Mouse (Mus musculus) hematopoietic stem cell, adult 5-6 weeks (primary cell): ENCODE results near the gene Kirrel3. TPM values are rescaled to one million over a fixed set of nuclear protein-coding genes. Genes with fewer than 3 reads are reported as not detected.

Source experiments
- ATAC-seq, 2 experiments: fragments of 125-278 bp in 1 of 2; replicated peaks in 1 of 2; 2 replicates each; pipeline ENCODE4 v1.8.0; 2016 to 2017; ENCODE audit warnings: inconsistent platforms in 2 of 2, mild to moderate bottlenecking in 2 of 2, moderate number of reproducible peaks in 2 of 2, low read depth in 1 of 2, moderate TSS enrichment in 1 of 2; ENCODE audit not compliant: low FRiP score in 2 of 2, poor library complexity in 2 of 2, severe bottlenecking in 2 of 2, insufficient read depth in 1 of 2, low TSS enrichment in 1 of 2
- total RNA-seq: library from RNA; stranded (forward); fragments of 172-1452, 232-1000 nt; gene quantifications from 2 replicates; pipeline ENCODE4 v1.2.3, GENCODE M21; 2017

Gene Kirrel3
- total RNA-seq, 1 experiment from 2014 or later, result 0.20 TPM

DNA sequence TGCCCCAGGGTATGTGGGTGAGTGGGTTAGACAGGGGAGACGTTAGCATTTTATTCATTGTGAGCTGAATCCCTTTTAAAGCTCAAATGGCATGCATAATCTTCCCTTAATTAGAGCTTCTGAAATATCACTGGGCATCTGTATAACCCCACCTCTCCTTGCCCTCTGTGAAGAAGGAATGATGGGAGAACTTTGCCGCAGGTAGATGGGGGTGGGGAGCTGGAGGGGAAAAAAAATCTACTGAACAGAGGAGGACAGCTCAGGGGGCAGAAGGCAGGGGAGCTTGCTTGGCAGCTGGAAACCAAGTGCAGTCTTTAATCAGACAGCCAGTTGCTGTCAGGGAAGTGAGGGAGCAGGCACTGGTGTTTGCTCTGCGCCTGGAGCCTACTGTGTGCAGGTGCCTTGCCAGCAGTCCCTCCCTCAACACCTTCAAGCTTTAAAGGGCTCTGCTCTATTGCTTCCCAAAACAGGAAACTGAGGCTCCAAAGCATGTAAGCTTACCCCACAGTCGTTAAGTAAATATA is 220.7 kb downstream of the Kirrel3 start:
- no peak for ATAC-seq

DNA sequence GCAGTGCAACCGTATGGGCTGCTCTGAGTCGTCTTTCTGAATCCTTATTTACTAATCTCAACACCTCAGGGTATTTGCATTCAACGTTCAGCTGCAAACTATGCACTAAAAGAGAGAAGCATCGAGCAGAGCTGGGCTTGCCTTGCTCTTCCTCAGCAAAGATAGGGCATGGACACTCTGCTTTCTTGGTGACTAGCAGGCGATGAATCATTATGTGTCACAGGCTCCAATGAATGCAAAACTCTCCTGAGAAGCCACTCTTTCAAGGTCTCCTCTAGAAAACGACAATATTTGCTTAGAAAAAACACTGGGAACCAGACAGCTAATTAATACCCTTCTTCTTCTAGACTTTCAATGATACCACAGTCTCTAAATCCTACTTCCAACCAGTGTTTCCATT is 223.0 kb downstream of the Kirrel3 start:
- ATAC-seq, result no peak

DNA sequence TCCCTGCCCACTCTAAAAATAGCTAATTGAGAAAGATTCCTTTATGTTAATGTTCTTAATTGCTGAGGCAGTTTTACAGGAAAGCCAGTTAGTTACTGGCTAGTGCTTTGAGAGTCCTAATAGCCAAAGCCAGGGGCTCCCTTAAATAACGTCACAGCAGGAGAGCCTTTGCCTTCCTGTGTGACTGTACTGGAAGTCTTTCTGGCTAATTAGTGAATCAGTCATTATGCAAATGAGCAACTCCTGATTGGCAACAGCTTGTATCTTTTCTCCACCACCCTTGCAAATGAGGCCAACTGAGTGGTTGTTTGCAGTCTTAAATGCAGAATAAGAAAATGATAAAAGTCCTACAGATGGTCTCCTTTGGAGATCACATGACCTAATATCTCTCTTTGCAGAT is 226.3 kb downstream of the Kirrel3 start:
- ATAC-seq, result no peak

DNA sequence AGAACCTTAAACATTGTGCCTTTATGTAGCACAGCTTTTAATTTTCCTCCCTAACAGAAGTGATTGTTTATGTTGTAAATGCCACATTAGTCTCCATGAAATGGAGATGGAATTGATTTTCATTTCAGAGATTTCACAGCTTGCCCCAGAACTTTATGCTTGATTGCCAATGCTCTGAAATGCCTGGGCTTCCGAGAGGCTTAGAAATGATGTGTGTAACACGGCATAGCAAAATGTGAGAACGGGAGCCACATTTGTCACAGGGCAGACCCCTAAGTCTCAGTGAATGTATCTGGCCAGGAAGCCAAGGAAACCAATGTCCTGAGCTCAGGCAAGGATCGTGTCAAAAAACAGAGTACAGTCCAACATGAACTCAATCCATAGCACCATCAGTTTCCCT is 227.3 kb downstream of the Kirrel3 start:
- no peak for ATAC-seq

DNA sequence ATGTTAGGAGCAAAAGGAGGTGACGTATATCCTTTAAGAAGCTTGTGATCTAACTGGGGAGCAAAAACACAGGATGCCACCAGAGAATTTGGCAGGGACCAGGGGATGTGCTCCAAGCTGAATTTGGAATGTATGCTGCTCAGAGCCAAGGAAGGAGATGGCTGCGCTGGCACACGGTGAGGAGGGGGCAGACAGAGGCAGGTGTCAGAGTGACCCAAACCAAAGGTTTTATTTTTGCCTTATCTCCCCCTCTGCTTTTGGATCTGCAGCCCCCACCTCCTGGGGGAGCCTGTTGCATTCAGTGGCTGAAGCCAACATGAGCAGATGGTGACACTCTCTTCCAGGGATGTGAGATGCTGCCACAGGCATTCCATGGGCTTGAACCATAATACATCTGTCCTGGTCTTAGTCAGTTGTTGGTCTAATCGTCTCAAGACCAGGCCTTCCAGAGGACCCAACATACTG is 227.8 kb downstream of the Kirrel3 start:
- no peak for ATAC-seq

DNA sequence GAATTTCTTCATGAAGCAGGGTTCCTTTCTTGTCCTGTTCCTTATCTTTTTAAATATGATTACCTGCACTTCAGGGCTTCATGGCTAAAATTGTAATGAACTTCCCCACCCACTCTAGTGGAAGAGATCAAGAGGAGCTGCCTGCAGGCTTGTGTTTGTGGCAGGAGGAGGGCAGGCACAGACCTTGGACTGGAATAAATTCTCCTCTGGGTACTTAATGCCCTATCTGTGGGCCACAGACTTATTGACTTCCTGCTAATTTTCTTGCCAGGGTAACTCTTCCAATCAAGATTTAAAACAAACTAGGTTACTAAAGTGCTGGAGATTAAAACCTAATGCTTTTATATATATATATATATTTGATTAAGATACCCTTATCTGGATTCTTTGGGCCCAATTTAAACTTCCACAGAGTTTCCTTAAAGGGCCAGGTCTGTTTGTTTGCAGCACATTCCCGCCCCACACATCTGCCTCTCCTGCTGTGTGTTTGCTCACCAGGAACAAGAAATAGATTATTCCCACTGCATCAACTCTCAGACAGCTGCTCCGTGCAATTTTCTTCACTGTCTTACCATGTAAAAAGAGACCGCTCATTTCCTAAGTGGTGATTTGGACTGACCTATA is 229.4 kb downstream of the Kirrel3 start:
- no peak for ATAC-seq

DNA sequence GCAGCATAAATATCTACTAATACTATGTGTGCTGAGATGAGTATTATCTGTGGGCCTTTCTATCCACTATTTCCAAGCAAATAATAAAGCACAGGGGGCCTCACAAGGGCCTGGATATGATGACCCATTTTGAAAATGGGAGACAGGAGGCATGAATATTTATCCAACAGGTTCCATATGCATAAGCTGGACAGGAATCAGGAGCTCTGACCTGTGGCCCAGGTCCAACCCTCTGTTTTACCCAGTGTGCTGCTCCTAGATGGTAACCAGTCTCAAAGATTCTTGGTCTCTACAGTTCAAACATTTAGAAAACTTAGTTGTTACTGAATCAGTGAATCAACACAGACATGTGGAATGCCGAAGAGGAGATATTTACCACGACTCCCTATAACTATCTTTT is 230.8 kb downstream of the Kirrel3 start:
- no peak for ATAC-seq

DNA sequence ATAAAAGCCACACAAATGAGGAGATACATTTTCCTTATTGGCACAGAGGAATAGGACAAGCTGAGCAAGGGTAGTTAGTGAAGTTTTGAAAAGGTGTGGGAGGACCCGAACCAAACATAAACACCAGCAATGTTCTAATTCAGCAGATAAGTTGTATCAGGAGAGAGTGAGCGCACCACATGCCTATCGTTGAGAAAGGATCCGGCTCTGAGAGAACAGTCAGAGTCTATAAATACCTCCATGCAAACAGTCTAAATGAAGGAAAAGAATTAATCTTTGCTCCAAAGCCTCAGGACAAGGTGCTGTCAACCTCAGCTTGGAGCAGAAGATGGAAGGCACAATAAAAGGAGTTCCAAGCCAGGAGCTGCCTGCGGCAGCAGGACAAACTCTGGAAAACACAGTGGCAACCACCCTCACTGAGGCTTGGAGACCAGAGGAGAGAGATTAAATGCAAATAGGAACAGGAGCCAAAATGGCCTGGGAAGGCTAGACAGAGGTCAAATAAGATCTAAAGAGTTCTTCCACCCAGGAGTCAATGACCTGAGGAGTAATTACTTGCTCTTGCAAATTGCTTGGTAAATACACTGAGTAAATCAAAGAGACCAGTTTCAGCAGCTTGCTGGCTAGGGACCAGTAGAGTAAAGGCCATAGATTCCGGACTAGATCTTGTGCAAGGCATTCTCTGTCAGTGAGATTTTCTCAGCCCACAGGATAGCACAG is 235.9 kb downstream of the Kirrel3 start:
- no peak for ATAC-seq

DNA sequence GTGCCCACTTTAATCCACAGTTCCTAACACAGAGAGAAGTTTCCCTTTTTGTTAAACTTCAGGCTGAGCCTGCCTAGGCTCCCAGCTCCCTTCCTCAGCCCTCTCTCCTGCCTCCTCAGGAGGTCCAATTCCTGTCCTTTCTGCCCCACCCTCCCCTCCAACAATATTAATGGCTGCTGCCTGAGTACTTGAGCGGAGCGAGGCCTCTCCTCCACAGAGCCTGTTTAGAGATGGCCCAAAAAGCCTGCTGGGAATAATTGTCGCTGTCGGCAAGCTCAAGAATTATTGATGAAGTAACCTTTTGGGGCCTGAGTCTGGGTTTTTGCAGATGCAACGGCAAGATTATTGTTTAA is 236.5 kb downstream of the Kirrel3 start:
- no peak for ATAC-seq

DNA sequence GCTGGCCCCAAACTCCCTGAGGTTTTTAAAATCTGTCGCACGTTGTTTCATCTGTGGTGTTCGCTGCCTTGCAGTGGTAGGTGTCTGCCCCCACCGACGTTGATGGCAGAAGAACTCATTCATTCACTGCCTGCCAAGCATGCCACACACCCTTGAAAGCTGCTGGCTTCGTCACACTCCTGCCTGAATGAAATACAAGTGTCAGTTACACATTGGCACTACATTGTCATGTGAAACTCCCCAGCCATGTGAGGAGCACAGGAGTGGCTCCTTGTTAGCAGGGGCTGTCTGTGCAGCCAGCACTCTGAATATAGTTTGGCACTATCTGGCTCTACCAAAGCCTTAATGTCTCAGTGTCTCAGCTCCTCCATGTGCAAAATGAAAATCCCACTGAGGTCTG is 246.8 kb downstream of the Kirrel3 start:
- no peak for ATAC-seq

DNA sequence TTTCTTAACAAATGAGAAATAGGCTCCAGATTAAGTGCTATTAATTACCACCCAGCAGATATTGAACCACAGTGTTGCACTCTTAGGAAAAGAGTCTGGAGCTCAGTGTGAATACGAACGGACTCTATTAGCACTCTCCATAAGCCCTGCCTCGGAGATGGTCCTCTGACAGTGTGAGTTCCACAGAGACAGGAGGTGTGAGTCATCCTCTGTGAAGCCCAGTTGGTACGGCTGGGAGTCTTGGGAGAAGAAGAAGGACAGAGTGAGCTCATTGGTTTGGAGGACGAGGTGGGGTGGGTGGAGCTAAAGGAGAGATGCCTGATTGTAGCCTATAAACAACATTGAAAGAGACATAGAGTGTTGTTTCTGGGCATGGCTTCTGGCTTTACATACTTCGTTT is 247.9 kb downstream of the Kirrel3 start:
- no peak for ATAC-seq

DNA sequence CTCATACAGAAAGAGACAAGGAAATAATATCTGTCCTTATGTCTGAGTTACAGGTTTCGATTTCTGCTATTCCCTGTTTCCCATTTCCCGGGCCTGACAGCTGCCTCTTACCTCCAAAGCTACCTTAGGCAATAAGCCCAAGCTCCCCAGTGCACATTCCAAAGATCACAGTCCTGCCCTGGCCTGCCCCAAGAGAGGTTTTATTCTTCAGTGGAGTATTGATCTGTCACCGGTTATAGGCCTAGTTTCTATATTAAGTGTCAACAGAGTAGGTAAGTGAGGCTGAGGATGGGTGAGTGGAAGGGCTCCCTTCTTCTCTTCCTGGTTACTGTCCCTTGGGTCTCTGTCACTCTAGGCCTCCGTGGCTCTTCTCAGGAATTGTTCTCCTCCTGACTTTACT is 249.3 kb downstream of the Kirrel3 start:
- ATAC-seq, result no peak

DNA sequence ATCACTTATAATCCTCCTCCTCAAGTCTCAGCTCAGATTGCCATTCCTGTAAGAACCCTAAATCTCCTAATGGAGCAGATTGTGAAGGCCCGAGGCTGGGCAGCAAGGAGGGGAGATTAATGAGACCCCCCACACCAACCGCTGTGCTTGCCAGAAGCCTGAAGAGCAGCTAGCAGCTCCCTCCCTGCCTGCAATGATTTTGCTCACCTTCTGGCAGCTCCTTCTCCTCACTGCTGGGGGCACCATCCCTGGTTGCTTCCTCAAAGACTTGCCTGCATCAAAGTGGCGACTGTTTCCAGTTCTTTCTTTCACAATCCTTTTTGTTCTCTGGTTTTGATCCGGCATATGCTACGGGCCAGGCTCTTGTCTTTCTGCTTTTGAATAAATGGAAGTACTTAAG is 253.7 kb downstream of the Kirrel3 start:
- no peak for ATAC-seq

DNA sequence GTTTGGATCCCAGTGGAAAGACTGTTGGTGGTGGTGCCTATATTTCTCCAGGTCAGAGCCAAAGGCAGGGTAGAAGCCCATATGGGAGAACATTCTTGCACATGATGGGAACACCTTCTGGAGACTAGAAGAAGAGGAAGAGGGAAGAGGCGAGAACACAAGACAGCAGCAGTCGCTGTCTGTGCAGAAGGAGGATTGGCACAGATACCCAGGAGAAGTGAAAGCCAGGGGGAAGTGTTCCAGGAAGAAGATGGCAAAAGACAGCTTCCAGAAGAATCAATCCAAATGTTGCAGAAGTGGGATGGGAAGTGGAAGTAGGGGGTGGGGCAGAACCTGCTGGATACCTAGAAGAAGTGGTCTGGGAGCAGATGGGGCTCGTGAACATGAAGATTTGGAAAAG is 255.1 kb downstream of the Kirrel3 start:
- ATAC-seq, result no peak

DNA sequence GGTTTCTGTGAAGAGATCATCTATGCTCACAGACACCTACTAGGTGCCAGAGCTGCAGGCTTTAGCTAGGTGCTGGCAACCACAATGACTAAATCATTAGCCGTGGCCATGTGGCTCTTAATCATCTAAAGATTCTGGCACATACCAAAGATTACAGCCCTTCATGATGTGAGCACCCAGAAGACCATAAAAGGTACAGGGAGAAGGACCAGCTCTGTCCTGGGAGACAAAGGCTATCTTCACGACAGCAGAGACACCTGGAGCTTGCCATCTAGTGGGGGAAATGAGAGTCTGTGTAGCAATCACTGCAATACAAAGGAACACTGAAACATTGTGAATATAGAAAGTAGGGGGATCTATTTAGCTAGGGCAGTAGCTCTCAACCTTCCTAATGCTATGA is 262.3 kb downstream of the Kirrel3 start:
- ATAC-seq, result no peak

DNA sequence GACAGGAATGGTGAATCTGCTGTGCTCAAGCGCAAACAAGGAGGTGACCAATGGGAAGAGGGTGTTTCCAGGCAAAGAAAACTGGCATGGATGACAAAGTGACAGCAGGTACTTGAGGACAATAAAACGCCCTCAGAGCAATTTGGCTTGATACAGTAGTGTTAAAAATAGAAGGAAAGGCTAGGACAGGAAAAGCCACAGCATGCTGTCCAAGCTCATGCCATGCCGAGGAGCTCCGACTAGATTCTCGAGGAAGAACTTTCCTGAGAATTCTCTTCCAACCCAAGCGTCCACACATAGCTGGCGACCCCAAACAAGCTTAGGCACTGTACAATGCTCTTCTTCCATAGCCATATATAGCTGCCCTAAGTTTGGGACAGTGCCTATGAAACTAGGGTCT is 263.5 kb downstream of the Kirrel3 start:
- no peak for ATAC-seq

DNA sequence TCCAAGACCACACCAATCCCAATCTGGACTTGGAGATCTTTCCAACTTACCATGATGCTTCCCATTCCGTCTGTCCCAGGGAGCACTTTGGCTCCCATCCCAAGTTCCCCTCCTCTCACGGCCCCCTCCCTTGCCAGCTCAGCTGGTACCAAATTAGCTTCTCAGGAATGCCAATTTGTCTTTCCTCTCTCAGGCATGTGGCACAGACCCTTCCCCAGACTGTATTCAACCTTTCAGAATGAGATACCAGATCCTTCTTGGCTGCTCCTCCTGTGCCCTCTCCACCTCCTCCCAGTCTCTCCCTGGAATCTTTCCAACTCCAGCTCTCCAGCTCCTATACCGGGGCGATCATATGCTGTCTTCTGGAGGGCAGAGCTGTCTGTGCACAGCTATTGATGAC is 264.2 kb downstream of the Kirrel3 start:
- no peak for ATAC-seq

DNA sequence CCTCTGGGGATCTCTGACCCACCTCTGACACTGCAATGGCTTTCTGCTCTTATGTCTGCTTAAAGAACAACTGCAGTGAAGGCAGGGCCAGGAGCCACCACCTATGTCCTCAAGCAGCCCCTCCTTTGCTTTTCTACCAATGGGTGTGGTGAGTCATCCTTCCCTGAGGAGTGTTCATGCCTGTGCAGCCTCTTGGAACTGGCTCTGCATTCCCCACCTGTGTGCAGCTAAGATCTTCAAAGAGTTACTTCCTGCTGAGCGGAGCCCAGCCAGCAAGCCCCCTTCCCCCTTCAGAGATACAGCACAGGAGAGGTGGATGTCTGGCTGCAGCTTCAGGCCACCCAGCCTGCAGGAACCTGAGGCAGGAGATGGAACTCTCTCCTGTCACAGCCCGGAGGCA is 265.2 kb downstream of the Kirrel3 start:
- no peak for ATAC-seq
